Mouse (Mus musculus) heart, adult 2 months (tissue): Measurements from ENCODE around the gene Cdc37.

Experiments used
- CTCF ChIP-seq: fragments of 200-600 bp; IDR thresholded peaks from 2 replicates; pipeline ENCODE4 v1.8.1; 2022; ENCODE audit warnings: antibody characterized with exemption, mild to moderate bottlenecking, moderate library complexity
- EP300 ChIP-seq: fragments of 200-500 bp; IDR thresholded peaks from 2 replicates; pipeline ENCODE4 v1.6.1; 2011; ENCODE audit warnings: low read depth, low read length, control low read depth; ENCODE audit not compliant: insufficient read depth

GRCm38 (mm10) chr9:21161209-21161909, 11.6 kb upstream of the Cdc37 start:
- TF ChIP-seq CTCF, result no peak; the same call in 1 of the 2 replicates
- 0 out of 2 replicates have a peak, but pooled peaks have one; percentile 34 for TF ChIP-seq EP300
